Mouse (Mus musculus): ENCODE measurements around the gene Rtbdn.
A peak's percentile ranks its signal among the peaks of the same experiment; 100 is the strongest.

Gene Rtbdn

DNA sequence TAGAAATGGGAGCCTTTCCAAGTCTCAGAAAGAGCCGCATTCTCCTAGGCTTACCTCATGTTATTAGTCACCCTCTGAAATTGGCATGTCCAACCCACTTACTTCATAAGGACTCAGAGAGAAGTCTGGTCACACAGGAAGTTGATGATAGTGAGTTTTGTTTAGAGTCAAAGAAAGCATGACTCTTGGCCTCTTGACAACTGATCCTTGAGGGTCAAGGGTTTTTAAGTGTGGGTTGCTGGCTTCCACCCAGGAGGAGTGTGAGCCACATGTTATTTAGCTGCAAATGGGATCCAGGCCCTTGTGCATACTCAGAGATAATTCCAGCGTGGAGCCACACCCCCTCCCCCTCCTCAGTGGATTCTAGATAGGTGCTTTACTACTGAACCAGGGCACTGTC is 25.2 kb upstream of the Rtbdn start:
- peak; percentile 92 for DNase-seq (ENCODE audit: low read depth, low spot score)

GRCm38 (mm10) chr8:84925557-84925956 is 21.2 kb upstream of the Rtbdn start:
- no peak for DNase-seq (ENCODE audit: low read depth, low spot score)

- no peak for DNase-seq (ENCODE audit: low read depth, low spot score)
These were observed 19.3 kb upstream of the Rtbdn start for GRCm38 (mm10) chr8:84927513-84927912.

DNA sequence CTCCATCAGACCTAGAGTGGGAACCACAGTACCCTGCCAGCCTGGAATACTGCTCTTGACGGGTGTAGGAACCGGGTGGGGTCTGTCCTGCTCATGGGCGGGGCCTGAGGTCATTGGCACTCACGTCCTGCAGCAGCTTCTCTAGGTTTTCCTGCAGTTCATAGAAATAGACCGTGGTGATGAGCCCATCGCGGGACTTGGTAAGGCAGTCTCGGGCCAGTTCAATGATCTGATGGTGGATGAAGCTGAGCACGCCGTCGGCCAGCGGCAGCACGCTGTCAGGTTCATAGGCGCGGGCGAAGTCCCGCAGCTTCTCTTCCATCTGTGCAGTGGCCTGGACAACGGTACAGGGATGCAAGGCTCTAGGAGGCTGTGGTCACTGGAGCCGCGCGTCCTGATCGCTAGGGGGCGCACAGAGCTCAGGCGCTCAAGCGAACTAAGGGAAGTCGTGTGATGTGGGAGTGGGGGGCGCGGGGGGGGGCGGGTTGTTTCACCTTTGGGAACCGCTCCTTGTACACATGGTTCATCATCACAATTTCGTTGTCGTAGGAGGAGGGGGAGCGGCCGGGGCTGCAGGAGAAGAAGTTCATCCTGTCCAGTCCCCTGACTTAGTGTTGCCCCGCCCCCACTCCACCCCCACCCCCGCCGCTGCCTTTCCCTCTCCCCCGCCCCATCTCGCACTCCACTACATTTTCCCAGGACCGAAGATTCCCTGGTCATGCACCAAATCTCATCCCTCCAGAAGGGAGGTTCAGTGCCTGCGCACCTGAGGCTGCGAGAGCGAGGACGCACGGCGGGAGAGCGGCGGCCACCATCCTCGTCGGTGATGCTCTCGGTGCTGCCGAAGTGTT is 18.1 kb upstream of the Rtbdn start:
- peak; percentile 72 for DNase-seq (ENCODE audit: low read depth, low spot score)

- no peak for DNase-seq (ENCODE audit: low read depth, low spot score)
These were observed 16.2 kb upstream of the Rtbdn start for GRCm38 (mm10) chr8:84930582-84930981.

GRCm38 (mm10) chr8:84933767-84934559 is 12.8 kb upstream of the Rtbdn start:
- DNase-seq (ENCODE audit: low read depth, low spot score), result no peak

- DNase-seq (ENCODE audit: low read depth, low spot score), result no peak
These were observed 11.9 kb upstream of the Rtbdn start for GRCm38 (mm10) chr8:84934860-84935259.

DNA sequence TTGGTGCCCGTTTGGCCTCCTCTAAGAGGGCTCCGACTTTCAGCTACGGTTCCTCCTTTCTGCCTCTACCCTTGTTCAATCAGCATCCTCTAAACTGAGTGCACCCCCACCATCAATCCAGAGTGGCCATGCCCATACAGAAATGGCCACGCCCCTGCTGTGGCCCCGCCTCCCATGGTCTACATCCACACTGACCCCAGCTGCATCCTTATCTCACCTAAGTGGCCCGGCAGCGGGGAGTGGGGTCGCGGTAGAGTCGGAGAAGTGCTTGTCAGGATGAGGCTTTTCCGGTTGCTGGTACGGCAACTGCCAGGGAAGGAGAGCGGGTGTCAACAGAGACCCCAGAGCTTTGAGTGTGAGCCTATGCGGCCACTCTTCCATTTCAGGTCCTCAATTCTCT is 11.3 kb upstream of the Rtbdn start:
- DNase-seq (ENCODE audit: low read depth, low spot score), result no peak

- no peak for DNase-seq (ENCODE audit: low read depth, low spot score)
These were observed 10.5 kb upstream of the Rtbdn start for GRCm38 (mm10) chr8:84936041-84936961.

DNA sequence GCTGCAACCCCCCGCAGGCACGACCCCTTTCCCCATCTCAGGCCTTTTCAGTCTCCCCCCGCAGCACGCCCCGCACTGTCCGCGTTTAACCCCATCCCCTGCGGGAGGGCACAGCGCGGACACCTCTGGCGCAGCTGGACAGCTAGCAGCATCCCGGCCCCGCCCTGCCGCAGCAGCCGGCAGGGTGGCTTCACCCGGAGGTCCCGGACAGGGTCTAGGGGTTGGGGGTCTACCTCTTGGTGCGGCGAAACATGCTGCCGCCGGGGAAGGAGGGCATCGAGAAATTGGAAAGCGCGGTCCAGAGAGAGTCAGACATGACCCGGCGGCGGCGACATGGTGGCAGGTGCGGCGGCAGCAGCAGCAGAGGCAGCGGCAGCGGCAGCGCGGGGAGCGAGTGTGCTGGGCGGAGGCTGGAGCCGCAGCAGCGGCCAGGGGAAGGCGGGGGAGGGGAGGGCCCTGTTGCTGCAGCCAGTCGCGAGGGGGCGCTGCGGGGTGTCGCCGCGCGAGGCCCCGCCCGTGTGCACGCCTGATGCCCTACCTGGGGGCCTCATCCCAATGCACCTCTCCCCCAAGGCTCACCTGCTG is 9.7 kb upstream of the Rtbdn start, which contains the start of gene Mast1:
TSS of gene Mast1 (minus strand) at position 398 of the 585 bp plus-strand sequence.
- DNase-seq (ENCODE audit: low read depth, low spot score), result no peak

GRCm38 (mm10) chr8:84937620-84938485 is 8.9 kb upstream of the Rtbdn start:
- no peak for DNase-seq (ENCODE audit: low read depth, low spot score)

- no peak for DNase-seq (ENCODE audit: low read depth, low spot score)
These were observed 3.1 kb upstream of the Rtbdn start for GRCm38 (mm10) chr8:84943699-84944098.

GRCm38 (mm10) chr8:84944478-84945160 is 2.2 kb upstream of the Rtbdn start:
- no peak for DNase-seq (ENCODE audit: low read depth, low spot score)

DNA sequence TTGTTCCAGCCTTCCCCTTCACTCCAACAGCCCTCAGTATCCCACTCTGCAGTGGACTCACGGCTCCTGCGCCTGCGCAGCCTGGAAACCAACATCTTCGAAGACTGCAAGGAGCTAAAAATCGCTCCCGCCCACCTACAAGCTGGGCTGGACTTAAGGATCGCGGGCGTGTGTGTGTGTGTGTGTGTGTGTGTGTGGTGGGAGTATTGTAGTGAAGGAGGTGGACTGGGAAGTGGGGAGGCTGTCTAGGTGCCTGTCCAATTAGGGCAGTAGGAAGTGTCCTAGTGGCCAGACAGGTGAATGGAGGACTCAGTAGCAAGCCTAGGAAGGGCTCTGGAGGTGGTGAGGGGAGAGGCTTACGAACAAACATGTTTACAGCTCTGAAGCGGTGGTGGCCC is 1.6 kb upstream of the Rtbdn start:
- no peak for DNase-seq (ENCODE audit: low read depth, low spot score)

GRCm38 (mm10) chr8:84945633-84946527 is 911 bp upstream of the Rtbdn start:
- DNase-seq (ENCODE audit: low read depth, low spot score), result no peak

- peak; percentile 74 for DNase-seq (ENCODE audit: low read depth, low spot score)
These were observed 402 bp downstream of the Rtbdn start for GRCm38 (mm10) chr8:84947241-84947545.

DNA sequence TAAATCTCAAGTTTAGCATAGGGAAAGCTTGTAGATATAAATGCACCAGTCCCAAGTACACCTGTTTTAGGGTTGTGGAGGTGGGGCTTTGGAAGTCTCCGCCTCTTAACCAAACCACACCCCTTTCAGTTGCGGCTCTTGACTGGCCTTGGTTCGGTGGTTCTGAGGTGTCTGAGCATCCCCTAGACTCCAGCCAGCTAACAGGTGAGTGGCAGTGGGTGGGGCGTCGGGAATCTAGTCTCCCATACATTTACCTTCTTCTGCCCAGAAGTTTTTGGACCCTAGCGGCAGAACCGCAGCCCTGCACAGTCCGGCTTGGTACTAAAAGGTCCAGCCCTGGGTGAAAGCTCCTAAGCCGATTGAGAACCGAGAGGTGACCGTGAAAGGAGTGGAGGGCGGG is 3.0 kb downstream of the Rtbdn start:
- no peak for DNase-seq (ENCODE audit: low read depth, low spot score)

GRCm38 (mm10) chr8:84952612-84953255 is 5.9 kb downstream of the Rtbdn start:
- no peak for DNase-seq (ENCODE audit: low read depth, low spot score)

Data from 3T3-L1 (cell line).